Mouse (Mus musculus): ENCODE measurements around the gene Amy2a3. TPM values are rescaled to one million over a fixed set of nuclear protein-coding genes. Genes with fewer than 3 reads are reported as not detected.
A peak's percentile ranks its signal among the peaks of the same experiment; 100 is the strongest.
"Not testable (repeated sequence)": the region's sequence is repeated elsewhere in the genome, so short reads cannot be mapped to it uniquely, and the experiment has no call there.

Gene Amy2a3
- not detected in 2 replicates for polyA plus RNA-seq (2016; fragmentation: Nextera tagmentation; extraction: Ambion mirVana)

- ATAC-seq (ENCODE audit: insufficient number of reproducible peaks, low FRiP score); H3K27me3 ChIP-seq (replicated peaks); H3K4me2 ChIP-seq: not testable (repeated sequence)
Measured at GRCm38 (mm10) chr3:113323952-113324351, at the start of gene Amy2a3. Amy2a3 (minus strand) TSS chr3:113324052.

GRCm38 (mm10) chr3:113356558-113356957, 32.7 kb upstream of the Amy2a3 start, which contains the start of gene Amy2a2:
Amy2a2 (minus strand) TSS chr3:113356658.
- H3K27me3 ChIP-seq (replicated peaks); H3K4me2 ChIP-seq; H3K4me3 ChIP-seq; ATAC-seq (ENCODE audit: insufficient number of reproducible peaks, low FRiP score); H3K27ac ChIP-seq (ENCODE audit: poor library complexity, severe bottlenecking); H3K9me3 ChIP-seq (replicated peaks); H3K4me1 ChIP-seq (replicated peaks); H3K9ac ChIP-seq; H3K36me3 ChIP-seq: not testable (repeated sequence)
- WGBS: no CpG with 5 or more reads among the region's 4 CpGs

More at GRCm38 (mm10) chr3:113323952-113324351, at the start of gene Amy2a3:
- H3K4me1 ChIP-seq (replicated peaks); H3K36me3 ChIP-seq; H3K4me3 ChIP-seq; H3K9me3 ChIP-seq (replicated peaks); H3K27ac ChIP-seq (ENCODE audit: poor library complexity, severe bottlenecking); H3K9ac ChIP-seq: not testable (repeated sequence)
- no CpG with 5 or more reads among the region's 4 CpGs for WGBS

- not testable (repeated sequence) for H3K27ac ChIP-seq (ENCODE audit: poor library complexity, severe bottlenecking)
Measured at GRCm38 (mm10) chr3:113345484-113345883, 21.6 kb upstream of the Amy2a3 start.

GRCm38 (mm10) chr3:113312937-113313336, 10.9 kb downstream of the Amy2a3 start:
- H3K9ac ChIP-seq; ATAC-seq (ENCODE audit: insufficient number of reproducible peaks, low FRiP score); H3K4me2 ChIP-seq; H3K9me3 ChIP-seq (replicated peaks); H3K27me3 ChIP-seq (replicated peaks); H3K36me3 ChIP-seq; H3K4me1 ChIP-seq (replicated peaks); H3K27ac ChIP-seq (ENCODE audit: poor library complexity, severe bottlenecking); H3K4me3 ChIP-seq: not testable (repeated sequence)
- WGBS: no CpG with 5 or more reads among the region's 3 CpGs

More at GRCm38 (mm10) chr3:113345484-113345883, 21.6 kb upstream of the Amy2a3 start:
- not testable (repeated sequence) for H3K4me2 ChIP-seq; H3K9ac ChIP-seq; H3K4me3 ChIP-seq; H3K4me1 ChIP-seq (replicated peaks); H3K36me3 ChIP-seq; H3K9me3 ChIP-seq (replicated peaks); H3K27me3 ChIP-seq (replicated peaks)
- 0 out of 2 replicates have a peak, but pooled peaks have one; percentile 29 for ATAC-seq (ENCODE audit: insufficient number of reproducible peaks, low FRiP score)

GRCm38 (mm10) chr3:113291349-113291748, 32.5 kb downstream of the Amy2a3 start, which contains the start of gene Amy2a4:
Amy2a4 (minus strand) TSS chr3:113291449.
- H3K27me3 ChIP-seq (replicated peaks); H3K4me1 ChIP-seq (replicated peaks); ATAC-seq (ENCODE audit: insufficient number of reproducible peaks, low FRiP score); H3K9ac ChIP-seq; H3K36me3 ChIP-seq; H3K9me3 ChIP-seq (replicated peaks); H3K4me2 ChIP-seq; H3K4me3 ChIP-seq; H3K27ac ChIP-seq (ENCODE audit: poor library complexity, severe bottlenecking): not testable (repeated sequence)
- WGBS: no CpG with 5 or more reads among the region's 4 CpGs

- H3K4me1 ChIP-seq (replicated peaks); H3K4me3 ChIP-seq: not testable (repeated sequence)
Measured at GRCm38 (mm10) chr3:113280285-113280684, 43.6 kb downstream of the Amy2a3 start.

GRCm38 (mm10) chr3:113279586-113279985, 44.3 kb downstream of the Amy2a3 start:
- H3K4me3 ChIP-seq; H3K4me2 ChIP-seq; ATAC-seq (ENCODE audit: insufficient number of reproducible peaks, low FRiP score); H3K4me1 ChIP-seq (replicated peaks); H3K9ac ChIP-seq; H3K36me3 ChIP-seq; H3K27ac ChIP-seq (ENCODE audit: poor library complexity, severe bottlenecking); H3K27me3 ChIP-seq (replicated peaks); H3K9me3 ChIP-seq (replicated peaks): not testable (repeated sequence)

More at GRCm38 (mm10) chr3:113280285-113280684, 43.6 kb downstream of the Amy2a3 start:
- H3K27me3 ChIP-seq (replicated peaks); H3K9ac ChIP-seq; H3K9me3 ChIP-seq (replicated peaks); H3K4me2 ChIP-seq; H3K27ac ChIP-seq (ENCODE audit: poor library complexity, severe bottlenecking); ATAC-seq (ENCODE audit: insufficient number of reproducible peaks, low FRiP score); H3K36me3 ChIP-seq: not testable (repeated sequence)

Other genes starting within 250 kb of the Amy2a3 start
- not detected in 2 replicates for gene Amy2a5, start 65.2 kb downstream of the Amy2a3 start, polyA plus RNA-seq (2016; fragmentation: Nextera tagmentation; extraction: Ambion mirVana)
- not detected in 2 replicates for gene Amy2a4, start 32.6 kb downstream of the Amy2a3 start, polyA plus RNA-seq (2016; fragmentation: Nextera tagmentation; extraction: Ambion mirVana)
- not detected in 2 replicates for gene Amy2a2, start 32.6 kb upstream of the Amy2a3 start, polyA plus RNA-seq (2016; fragmentation: Nextera tagmentation; extraction: Ambion mirVana)
- not detected in 2 replicates for gene Amy2a1, start 208.4 kb upstream of the Amy2a3 start, polyA plus RNA-seq (2016; fragmentation: Nextera tagmentation; extraction: Ambion mirVana)

All from heart, embryonic 12.5 days (tissue).